Mouse (Mus musculus) gastrocnemius, postnatal 25 days (tissue): ENCODE data around the gene Slc38a1. TPM values are rescaled to one million over a fixed set of nuclear protein-coding genes. Genes with fewer than 3 reads are reported as not detected.

ENCODE experiments used
- DNase-seq: peaks from one replicate; pipeline ENCODE4 v3.0.0; 2022
- long read RNA-seq, 2 experiments: library from polyadenylated mRNA; stranded (forward); transcript quantifications; one replicate each; pipeline ENCODE4 v2.0.0; 2021
- total RNA-seq, 2 experiments: library from RNA; stranded (reverse); gene quantifications; 1 replicate in 1 of 2; 2 replicates in 1 of 2; pipeline ENCODE4 v1.2.3; 2021

Slc38a1 gene
- total RNA-seq = 1 to 10 TPM; 1.4 to 2.2 TPM
- long read RNA-seq, experiment 1 = 0 reads
- long read RNA-seq, experiment 2, full-length matches to known transcripts = 1 of 2 reads
- long read RNA-seq, experiment 2, partial matches to known transcripts = 1 of 2 reads
- long read RNA-seq, experiment 2, other reads (novel, unspliced or antisense) = 0 of 2 reads

GRCm38 (mm10) chr15:96642436-96643405 lies at the start of gene Slc38a1:
Slc38a1 (minus strand) TSS chr15:96642913.
- DNase-seq = peak; percentile 42

- DNase-seq = no peak
These were observed 49.7 kb upstream of the Slc38a1 start for GRCm38 (mm10) chr15:96692401-96692800.

DNA sequence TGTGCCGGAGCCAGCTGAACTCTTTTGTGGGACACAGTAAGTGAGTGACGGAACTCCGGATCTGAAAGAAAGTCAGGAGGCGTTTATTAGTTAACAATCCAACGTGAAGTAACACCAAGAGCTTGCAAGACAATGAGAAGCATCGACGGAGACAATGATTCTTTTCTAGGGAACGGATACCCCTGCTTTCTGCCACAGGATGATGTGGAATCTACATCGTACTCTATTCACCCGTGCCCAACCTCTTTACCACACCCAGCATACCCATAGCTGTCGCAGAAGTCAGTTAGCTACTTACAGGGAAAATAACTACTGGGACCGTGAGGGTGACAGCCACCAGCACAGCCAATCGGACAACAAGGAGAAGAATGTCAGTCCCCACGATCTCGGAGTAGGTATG lies 48.7 kb upstream of the Slc38a1 start:
- no peak for DNase-seq

DNA sequence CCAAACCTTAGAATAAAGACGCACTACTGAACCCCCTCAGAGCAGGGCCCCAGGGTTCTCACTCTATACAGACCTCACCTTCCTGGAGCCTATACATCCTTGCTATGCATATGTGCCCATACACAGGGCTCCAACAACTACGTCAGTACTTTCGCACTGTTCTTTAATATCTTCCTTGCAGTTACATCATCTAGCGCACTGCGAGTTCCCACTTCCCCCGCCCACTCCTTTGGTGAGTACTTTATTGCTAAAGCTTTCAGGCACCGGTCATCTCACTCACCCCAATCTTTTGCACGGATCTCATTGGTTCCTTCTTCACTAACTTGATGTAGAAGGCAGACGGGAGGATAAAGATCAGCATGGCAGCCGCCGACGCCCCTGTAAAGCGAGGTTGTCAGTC lies 48.1 kb upstream of the Slc38a1 start:
- DNase-seq = no peak

- DNase-seq = no peak
These were observed 47.2 kb upstream of the Slc38a1 start for GRCm38 (mm10) chr15:96689919-96690318.

DNA sequence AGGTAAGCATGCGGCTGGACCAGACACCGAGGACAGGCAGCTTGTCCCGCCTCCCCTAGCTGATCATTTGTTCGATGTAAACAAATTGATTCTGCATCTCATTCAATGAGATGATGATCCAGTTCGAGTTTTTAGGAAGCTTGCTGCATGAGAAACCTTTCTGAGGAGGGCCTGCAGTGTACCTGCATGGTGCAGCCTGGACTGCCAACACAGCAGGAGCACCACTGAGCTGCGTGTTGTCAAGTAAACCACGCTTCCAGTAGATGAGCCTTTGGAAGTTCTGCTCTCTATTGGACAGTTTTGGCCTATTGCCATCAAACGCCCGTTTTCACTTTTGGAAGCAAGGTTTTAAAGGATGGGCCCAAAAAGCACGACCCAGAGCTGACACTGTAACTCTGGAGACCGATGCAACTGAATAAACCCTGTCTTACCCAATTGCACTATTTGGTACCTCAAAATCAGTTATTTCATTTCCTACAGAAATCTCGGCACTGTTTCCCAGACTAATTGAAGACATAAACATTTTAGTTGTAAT lies 46.1 kb upstream of the Slc38a1 start:
- DNase-seq = no peak

- no peak for DNase-seq
These were observed 45.3 kb upstream of the Slc38a1 start for GRCm38 (mm10) chr15:96688036-96688435.

DNA sequence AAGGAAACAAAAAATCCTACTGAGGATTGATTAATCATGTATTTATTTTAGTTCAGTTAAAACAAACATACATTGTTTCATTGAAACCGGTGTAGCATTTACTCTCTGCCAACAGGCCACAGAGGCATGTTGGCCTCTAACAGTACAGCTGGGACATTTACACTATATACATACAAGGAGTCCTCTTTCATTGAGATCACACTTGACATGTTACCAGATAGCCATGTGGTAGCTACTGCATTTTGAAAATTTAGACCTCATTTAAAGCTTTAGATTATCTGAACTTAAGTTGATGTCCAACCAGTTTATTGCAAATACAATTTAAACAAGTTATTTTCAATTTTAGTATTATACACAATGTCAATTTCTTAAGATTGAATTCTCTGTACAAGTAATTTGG lies 44.7 kb upstream of the Slc38a1 start:
- no peak for DNase-seq

DNA sequence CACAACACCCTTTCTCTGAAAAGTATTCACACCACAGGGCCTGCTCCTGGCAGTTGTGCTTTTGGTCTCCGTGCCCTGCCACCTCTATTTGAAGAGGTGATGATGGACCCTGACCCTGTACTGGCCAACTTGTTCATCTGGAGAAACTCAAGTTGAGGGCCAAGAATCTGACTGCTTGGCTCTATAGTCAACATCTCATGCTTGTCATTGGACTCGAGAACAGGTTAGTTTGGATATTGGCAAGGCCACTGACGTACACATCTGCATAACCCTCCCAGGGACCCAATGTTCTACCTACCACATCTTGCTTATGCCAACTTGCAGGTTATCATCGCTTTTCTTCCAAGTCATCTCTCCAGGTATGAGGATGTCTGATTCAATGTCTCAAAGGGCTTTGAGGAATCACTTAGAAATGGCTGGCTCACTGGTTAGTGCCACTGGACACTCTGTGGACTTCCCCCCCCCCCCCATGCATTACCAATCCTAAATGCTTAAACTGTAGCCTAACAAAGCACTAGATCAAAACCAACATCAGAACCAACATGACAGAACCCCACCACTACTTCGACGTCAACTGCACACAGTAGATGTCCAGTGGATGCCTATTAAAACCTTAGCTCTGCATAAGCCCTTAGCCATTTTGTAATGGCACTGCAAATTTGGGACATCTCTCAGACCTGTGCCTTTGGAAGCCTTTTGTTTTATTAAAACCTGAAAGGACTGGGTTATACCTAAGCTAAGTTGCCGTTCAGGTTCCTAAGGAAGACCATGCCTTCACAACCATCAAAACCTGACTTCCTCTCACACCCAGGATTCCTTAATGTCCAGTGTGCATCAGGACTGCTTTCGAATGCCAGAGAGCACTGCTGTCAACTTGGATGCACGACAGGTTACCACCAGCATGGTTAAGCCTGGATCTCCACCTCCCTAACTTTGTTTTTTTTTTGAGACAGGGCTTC lies 43.8 kb upstream of the Slc38a1 start:
- DNase-seq = no peak

- no peak for DNase-seq
These were observed 42.6 kb upstream of the Slc38a1 start for GRCm38 (mm10) chr15:96685273-96685672.

DNA sequence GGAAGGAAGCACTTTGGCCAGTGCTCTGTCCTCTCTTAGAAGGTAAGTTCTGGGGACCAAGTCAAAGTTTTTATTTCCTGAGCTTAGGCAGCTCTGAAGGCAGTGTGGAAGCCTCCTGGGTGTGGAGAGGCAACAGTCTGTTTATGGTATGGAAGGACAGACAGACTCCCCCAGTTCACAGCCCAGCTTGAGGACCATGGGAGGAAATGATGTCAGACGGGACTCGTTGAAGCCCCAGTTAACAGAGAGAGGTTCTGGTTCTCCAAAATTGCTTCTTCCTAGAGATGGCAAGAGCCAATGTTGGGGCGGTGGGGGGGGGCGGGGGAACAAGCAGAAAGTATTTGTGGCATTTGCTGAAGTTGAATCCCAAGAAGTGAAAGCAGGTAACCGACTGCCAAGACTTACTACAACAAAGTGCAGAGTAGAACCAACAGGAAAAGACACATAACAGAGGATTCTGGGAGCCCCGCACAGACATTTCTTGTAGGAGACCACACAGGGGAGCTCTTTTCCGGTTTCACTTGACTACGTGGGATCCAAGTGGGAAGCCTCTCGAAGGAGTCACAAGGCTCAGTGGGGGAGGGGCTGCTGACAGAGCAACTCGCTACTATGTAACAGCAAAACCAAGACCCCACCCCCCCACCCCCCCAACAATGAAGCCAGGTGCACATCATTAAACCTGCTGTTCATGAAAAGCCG lies 41.6 kb upstream of the Slc38a1 start:
- no peak for DNase-seq

DNA sequence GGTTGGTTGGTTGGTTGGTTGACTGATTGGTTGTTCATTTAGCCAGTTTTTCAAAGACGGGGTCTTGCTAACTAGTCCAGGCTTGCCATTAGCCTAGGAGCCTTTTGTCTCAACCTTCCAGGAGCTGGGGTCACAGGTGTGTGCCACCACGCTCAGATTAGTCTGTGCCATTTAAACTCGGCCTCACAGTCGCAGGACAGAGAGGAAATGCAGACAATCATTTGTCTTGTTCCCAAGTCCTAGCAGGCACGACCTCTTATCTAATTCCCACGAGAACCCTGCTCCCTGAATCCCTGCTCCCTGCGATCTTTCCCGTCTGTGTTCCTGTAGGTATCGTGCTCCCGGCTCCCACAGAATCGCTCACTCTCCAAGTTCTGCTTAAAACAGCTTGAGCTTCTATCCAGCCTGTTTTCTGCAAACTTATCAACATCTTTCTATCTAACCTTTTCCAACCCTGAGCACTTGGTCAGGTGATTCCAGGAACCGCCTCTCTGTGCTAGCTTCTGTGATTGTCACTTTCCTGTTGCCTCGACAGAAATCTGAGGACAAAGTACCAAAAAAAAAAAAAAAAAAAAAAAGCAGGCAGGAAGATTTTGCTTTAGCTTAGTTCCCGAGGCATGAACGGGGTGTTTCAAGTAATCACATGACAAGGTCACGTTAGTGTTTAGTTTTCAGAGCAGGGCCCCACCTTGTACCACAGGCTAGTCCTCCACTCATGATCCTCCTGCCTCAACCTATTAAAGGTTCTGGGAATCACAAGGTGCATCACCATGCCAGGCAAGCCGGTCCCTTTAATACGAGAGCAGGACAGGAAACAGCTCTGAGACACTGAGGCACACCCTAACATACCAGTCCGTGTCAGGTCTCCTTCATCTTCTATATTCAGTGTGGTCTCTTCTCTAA lies 36.4 kb upstream of the Slc38a1 start:
- DNase-seq = no peak

GRCm38 (mm10) chr15:96676518-96676917 lies 33.8 kb upstream of the Slc38a1 start:
- DNase-seq = no peak

GRCm38 (mm10) chr15:96675744-96676143 lies 33.0 kb upstream of the Slc38a1 start:
- no peak for DNase-seq

DNA sequence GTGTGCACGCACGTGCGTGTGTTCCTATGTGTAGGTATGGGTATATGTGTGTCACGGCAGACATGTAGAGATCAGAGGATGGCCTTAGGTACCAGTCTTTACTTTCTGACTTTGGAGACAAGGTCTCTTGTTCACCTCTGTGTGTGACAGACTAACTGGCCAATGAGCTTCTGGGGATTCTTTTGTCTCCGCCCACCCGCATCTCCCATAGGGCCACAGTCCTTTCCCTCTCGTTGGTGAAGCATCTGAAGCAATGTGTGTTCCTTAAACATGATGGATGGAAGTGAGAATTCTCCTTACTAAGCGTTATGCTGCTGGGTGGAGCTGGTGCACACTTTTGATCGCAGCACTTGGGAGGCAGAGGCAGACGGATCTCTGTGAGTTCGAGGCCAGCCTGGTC lies 32.3 kb upstream of the Slc38a1 start:
- no peak for DNase-seq

- DNase-seq = no peak
These were observed 31.4 kb upstream of the Slc38a1 start for GRCm38 (mm10) chr15:96674089-96674488.

DNA sequence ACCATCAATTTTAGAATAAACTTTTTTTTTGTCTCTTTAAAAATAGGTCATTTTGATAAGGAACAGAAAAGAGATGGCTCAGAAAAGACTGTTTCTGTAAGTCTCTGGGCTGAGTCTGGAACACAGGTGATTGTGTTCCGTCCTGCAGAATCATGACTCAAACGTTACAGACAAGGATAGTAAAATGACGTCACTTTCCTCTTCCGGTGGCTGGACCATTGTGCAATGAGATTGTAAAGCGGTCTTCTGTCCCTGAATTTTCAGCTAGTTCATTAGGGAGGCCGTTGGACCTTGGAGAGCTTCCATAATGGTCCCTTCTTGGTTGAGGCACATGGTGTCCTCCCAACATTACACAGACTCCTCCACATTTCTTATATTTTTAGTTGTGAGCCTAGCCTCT lies 27.0 kb upstream of the Slc38a1 start:
- DNase-seq = no peak

GRCm38 (mm10) chr15:96666663-96667062 lies 23.9 kb upstream of the Slc38a1 start:
- peak; percentile 22 for DNase-seq

GRCm38 (mm10) chr15:96665889-96666288 lies 23.2 kb upstream of the Slc38a1 start:
- no peak for DNase-seq

DNA sequence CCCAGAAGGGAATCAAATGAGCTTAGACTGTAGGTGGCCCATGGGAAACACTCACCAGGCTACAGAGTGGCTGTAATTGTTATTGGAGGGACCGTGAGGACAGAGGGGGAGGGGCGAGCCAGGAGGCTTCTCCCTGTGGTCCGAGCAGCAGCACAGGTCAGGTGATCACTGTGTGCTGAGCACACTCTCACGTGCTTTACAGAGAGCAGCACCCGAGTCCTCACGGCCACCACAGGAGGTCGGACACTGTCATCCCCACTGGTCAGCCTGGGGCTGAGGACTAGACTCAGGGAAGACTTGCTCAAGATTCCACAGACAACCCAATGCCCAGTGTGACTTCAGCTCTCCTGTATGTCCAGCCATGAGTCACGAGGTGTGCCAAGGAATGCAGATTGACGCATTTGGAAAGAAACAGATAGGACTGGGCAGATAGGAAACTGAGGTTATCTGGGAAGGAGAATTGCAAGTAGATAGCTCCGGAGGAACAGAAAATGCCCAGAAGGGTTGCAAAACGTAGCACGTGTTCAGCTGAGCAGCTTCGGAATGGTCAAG lies 18.0 kb upstream of the Slc38a1 start:
- no peak for DNase-seq
